Mouse (Mus musculus) activated CD4-positive, CD25-positive, alpha-beta regulatory T cell, adult 4 months (primary cell): ENCODE results near the gene Agmo. TPM values are rescaled to one million over a fixed set of nuclear protein-coding genes. Genes with fewer than 3 reads are reported as not detected.

Source experiments
- polyA plus RNA-seq, 2 experiments: library from polyadenylated mRNA; unstranded; fragments of 100-300 nt; shearing (Covaris generic); gene quantifications; one replicate each; pipeline ENCODE4 v1.2.1; 2017

The Agmo gene
- polyA plus RNA-seq, 2 experiments from 2014 or later, result 0.52 to 0.83 TPM

Other genes with a start within 250 kb of the Agmo start
- not detected for gene Meox2, start 133.1 kb upstream of the Agmo start, polyA plus RNA-seq